Mouse (Mus musculus) hindbrain, embryonic 16.5 days (tissue): ENCODE results near the gene 0610040J01Rik. TPM values are rescaled to one million over a fixed set of nuclear protein-coding genes. Genes with fewer than 3 reads are reported as not detected.

Experiments
- ATAC-seq: fragments of 200-750 bp; cut with Nextera tagmentation; 2 replicates; pipeline ENCODE4 v1.8.0; 2017; ENCODE audit warnings: moderate TSS enrichment, moderate library complexity
- H3K27ac ChIP-seq: fragments of 300-500 bp; sonication (generic); 2 replicates; pipeline ENCODE4 v1.5.1; 2014; ENCODE audit warnings: low read depth, mild to moderate bottlenecking, control low read depth, low read length, moderate library complexity
- H3K27me3 ChIP-seq: fragments of 300-500 bp; sonication (generic); replicated peaks from 2 replicates; pipeline ENCODE4 v1.6.1; 2014; ENCODE audit warnings: low read length; ENCODE audit not compliant: control insufficient read depth, insufficient read depth
- H3K36me3 ChIP-seq: fragments of 300-500 bp; sonication (generic); 2 replicates; pipeline ENCODE4 v1.6.1; 2014; ENCODE audit warnings: mild to moderate bottlenecking, low read length, moderate library complexity, mixed read lengths; ENCODE audit not compliant: control insufficient read depth, insufficient read depth
- H3K4me1 ChIP-seq: fragments of 300-500 bp; sonication (generic); 2 replicates; pipeline ENCODE4 v1.6.1; 2014; ENCODE audit warnings: low read depth, low read length; ENCODE audit not compliant: control insufficient read depth, insufficient read depth
- H3K4me2 ChIP-seq: fragments of 300-500 bp; sonication (generic); 2 replicates; pipeline ENCODE4 v1.6.1; 2014; ENCODE audit warnings: mild to moderate bottlenecking, low read length, control low read depth, moderate library complexity
- H3K4me3 ChIP-seq: fragments of 300-500 bp; sonication (generic); 2 replicates; pipeline ENCODE4 v1.5.1; 2014; ENCODE audit warnings: mild to moderate bottlenecking, low read length, control low read depth, moderate library complexity
- H3K9ac ChIP-seq: fragments of 300-500 bp; sonication (generic); 2 replicates; pipeline ENCODE4 v1.6.1; 2014; ENCODE audit warnings: low read depth, mild to moderate bottlenecking, control low read depth, low read length, moderate library complexity
- H3K9me3 ChIP-seq: fragments of 300-500 bp; sonication (generic); 2 replicates; pipeline ENCODE4 v1.6.1; 2014; ENCODE audit warnings: mild to moderate bottlenecking, low read length, moderate library complexity; ENCODE audit not compliant: control insufficient read depth
- WGBS: fragments of 180-500 bp; shearing (Covaris S2); extraction: QIAGEN DNeasy Blood & Tissue Kit; methylation state at CpG from one replicate; pipeline ENCODE4 v1.1.7; 2014; 5-methylcytosine and 5-hydroxymethylcytosine counted together
- polyA plus RNA-seq: library from polyadenylated mRNA; unstranded; fragments of >200 nt; fragmentation: Nextera tagmentation; extraction: Ambion mirVana; gene quantifications from 2 replicates; pipeline ENCODE4 v1.2.1, GENCODE M21; 2015

The 0610040J01Rik gene
- polyA plus RNA-seq, result 3.6 and 3.8 TPM in 2 replicates

- Histone ChIP-seq H3K4me2 (peak within 1 kb of the TSS; percentile 100), H3K27ac (no peak within 1 kb of the TSS), H3K9me3 (peaks cover 3% of the 10 kb centered on the region), H3K4me1 (peaks cover 4% of the 10 kb centered on the region; the same call in 1 of the 2 replicates), H3K4me3 (peak within 1 kb of the TSS; percentile 60), H3K27me3 (no peaks in the 10 kb centered on the region; the same call in 1 of the 2 replicates), H3K36me3 (0 out of 2 replicates have a peak, but pooled peaks cover 3% of the 10 kb centered on the region), H3K9ac (peak within 1 kb of the TSS; percentile 68)
- ATAC-seq, result peak; percentile 94
- 3% methylated on average over 38 of the region's 42 CpGs for WGBS
Measured at GRCm38 (mm10) chr5:63811819-63812508, at the start of gene 0610040J01Rik. TSS of gene 0610040J01Rik (plus strand) at chr5:63812363.

GRCm38 (mm10) chr5:63765886-63766285, 46.3 kb upstream of the 0610040J01Rik start:
- Histone ChIP-seq H3K27ac (no peak overlapping the region), H3K4me2 (no peak overlapping the region), H3K4me1 (peaks cover 4% of the 10 kb centered on the region), H3K36me3 (no peaks in the 10 kb centered on the region), H3K9me3 (no peaks in the 10 kb centered on the region), H3K9ac (no peak overlapping the region), H3K4me3 (no peak overlapping the region), H3K27me3 (no peaks in the 10 kb centered on the region)
- 77% methylated on average over 4 of the region's 4 CpGs for WGBS
- peak; percentile 46; the same call in 1 of the 2 replicates for ATAC-seq

GRCm38 (mm10) chr5:63766715-63767114, 45.4 kb upstream of the 0610040J01Rik start:
- Histone ChIP-seq H3K4me2 (no peak overlapping the region), H3K9ac (no peak overlapping the region), H3K4me3 (no peak overlapping the region), H3K4me1 (peaks cover 4% of the 10 kb centered on the region), H3K9me3 (no peaks in the 10 kb centered on the region), H3K27ac (no peak overlapping the region), H3K27me3 (no peaks in the 10 kb centered on the region), H3K36me3 (no peaks in the 10 kb centered on the region)
- peak; percentile 67; the same call in 1 of the 2 replicates for ATAC-seq
- 42% methylated on average over 6 of the region's 6 CpGs for WGBS

GRCm38 (mm10) chr5:63767464-63767863, 44.7 kb upstream of the 0610040J01Rik start:
- Histone ChIP-seq H3K27me3 (no peaks in the 10 kb centered on the region), H3K4me2 (peak overlapping the region; percentile 41), H3K9me3 (no peaks in the 10 kb centered on the region), H3K9ac (no peak overlapping the region), H3K4me3 (no peak overlapping the region), H3K27ac (peak overlapping the region; percentile 25; the same call in 1 of the 2 replicates), H3K4me1 (peaks cover 4% of the 10 kb centered on the region), H3K36me3 (no peaks in the 10 kb centered on the region)
- ATAC-seq, result peak; percentile 53; the same call in 1 of the 2 replicates
- 58% methylated on average over 8 of the region's 8 CpGs for WGBS

GRCm38 (mm10) chr5:63768220-63768619, 43.9 kb upstream of the 0610040J01Rik start:
- no peak overlapping the region for H3K27ac ChIP-seq
- no peak overlapping the region for H3K9ac ChIP-seq
- no peak overlapping the region for H3K4me3 ChIP-seq
- H3K27me3 ChIP-seq, result no peaks in the 10 kb centered on the region
- 89% methylated on average over 4 of the region's 4 CpGs for WGBS
- no peak for ATAC-seq
- peaks cover 4% of the 10 kb centered on the region for H3K4me1 ChIP-seq
- H3K36me3 ChIP-seq, result no peaks in the 10 kb centered on the region
- H3K9me3 ChIP-seq, result no peaks in the 10 kb centered on the region
- no peak overlapping the region; the same call in 1 of the 2 replicates for H3K4me2 ChIP-seq

GRCm38 (mm10) chr5:63772971-63773370, 39.2 kb upstream of the 0610040J01Rik start:
- no peak for ATAC-seq
- H3K27me3 ChIP-seq, result no peaks in the 10 kb centered on the region
- H3K4me3 ChIP-seq, result no peak overlapping the region
- no peak overlapping the region for H3K27ac ChIP-seq
- no peaks in the 10 kb centered on the region; the same call in 1 of the 2 replicates for H3K4me1 ChIP-seq
- H3K9me3 ChIP-seq, result no peaks in the 10 kb centered on the region
- no peak overlapping the region for H3K4me2 ChIP-seq
- WGBS, result 59% methylated on average over 2 of the region's 2 CpGs
- H3K9ac ChIP-seq, result no peak overlapping the region
- H3K36me3 ChIP-seq, result no peaks in the 10 kb centered on the region

- 64% methylated on average over 1 of the region's 1 CpGs for WGBS
- no peak overlapping the region for H3K9ac ChIP-seq
- H3K4me2 ChIP-seq, result no peak overlapping the region
- H3K4me1 ChIP-seq, result no peaks in the 10 kb centered on the region
- H3K27me3 ChIP-seq, result no peaks in the 10 kb centered on the region
- H3K36me3 ChIP-seq, result no peaks in the 10 kb centered on the region
- H3K9me3 ChIP-seq, result no peaks in the 10 kb centered on the region
- no peak for ATAC-seq
- no peak overlapping the region for H3K27ac ChIP-seq
- H3K4me3 ChIP-seq, result no peak overlapping the region
Measured at GRCm38 (mm10) chr5:63773603-63774002, 38.6 kb upstream of the 0610040J01Rik start.

GRCm38 (mm10) chr5:63788156-63788826, 23.9 kb upstream of the 0610040J01Rik start:
- H3K4me2 ChIP-seq, result no peak overlapping the region
- H3K4me1 ChIP-seq, result no peaks in the 10 kb centered on the region
- no peaks in the 10 kb centered on the region for H3K27me3 ChIP-seq
- no peak overlapping the region for H3K27ac ChIP-seq
- H3K36me3 ChIP-seq, result no peaks in the 10 kb centered on the region
- H3K9me3 ChIP-seq, result no peaks in the 10 kb centered on the region
- H3K4me3 ChIP-seq, result no peak overlapping the region
- H3K9ac ChIP-seq, result no peak overlapping the region
- no peak for ATAC-seq
- 90% methylated on average over 10 of the region's 10 CpGs for WGBS

GRCm38 (mm10) chr5:63812509-63812865, 324 bp downstream of the 0610040J01Rik start:
- Histone ChIP-seq H3K9me3 (peaks cover 3% of the 10 kb centered on the region), H3K9ac (peak overlapping the region; percentile 68), H3K27me3 (no peaks in the 10 kb centered on the region; the same call in 1 of the 2 replicates), H3K4me1 (peaks cover 4% of the 10 kb centered on the region; the same call in 1 of the 2 replicates), H3K36me3 (no peaks in the 10 kb centered on the region), H3K4me3 (peak overlapping the region; percentile 60), H3K27ac (no peak overlapping the region), H3K4me2 (peak overlapping the region; percentile 100)
- ATAC-seq, result no peak
- WGBS, result 2% methylated on average over 25 of the region's 26 CpGs
